Mouse (Mus musculus) myocyte (in vitro differentiated cells): ENCODE measurements at regions not wholly inside any gene's neighbourhood (a gene's known extent, or its start where the extent isn't known, plus 50 kb on each side); places are given as distances from the start of the nearest gene placed in this dataset.

ENCODE experiments used
- CEBPB ChIP-seq: IDR thresholded peaks from 2 replicates; pipeline ENCODE4 v1.6.1; 2011; ENCODE audit warnings: mild to moderate bottlenecking, moderate library complexity; ENCODE audit not compliant: poor library complexity, insufficient read depth, severe bottlenecking
- E2F4 ChIP-seq: IDR thresholded peaks from one replicate; pipeline ENCODE4 v1.6.1; 2011; ENCODE audit warnings: mild to moderate bottlenecking, control low read depth, moderate library complexity; ENCODE audit not compliant: insufficient read depth
- MAX ChIP-seq: IDR thresholded peaks from one replicate; pipeline ENCODE4 v1.6.1; 2011; ENCODE audit warnings: low read depth, mild to moderate bottlenecking, control low read depth
- MYOD1 ChIP-seq, 3 experiments: IDR thresholded peaks; one replicate each; pipeline ENCODE4 v1.6.1; 2011; ENCODE audit warnings: control low read depth in 2 of 3, low read depth in 2 of 3, mild to moderate bottlenecking in 2 of 3, moderate library complexity in 1 of 3; ENCODE audit not compliant: insufficient read length in 2 of 3, control insufficient read depth in 1 of 3
- POLR2A ChIP-seq: IDR thresholded peaks from one replicate; pipeline ENCODE4 v1.6.1; 2011; ENCODE audit warnings: low read depth, mild to moderate bottlenecking, control low read depth, moderate library complexity; ENCODE audit not compliant: insufficient read length
- POLR2AphosphoS2 ChIP-seq: IDR thresholded peaks from one replicate; pipeline ENCODE4 v1.6.1; 2011; ENCODE audit warnings: low read depth, control low read depth; ENCODE audit not compliant: insufficient read length
- TCF3 ChIP-seq: IDR thresholded peaks from one replicate; pipeline ENCODE4 v1.6.1; 2011; ENCODE audit warnings: low read depth, control low read depth; ENCODE audit not compliant: insufficient read length
- USF1 ChIP-seq: IDR thresholded peaks from one replicate; pipeline ENCODE4 v1.6.1; 2011; ENCODE audit warnings: low read depth, mild to moderate bottlenecking, control low read depth, moderate library complexity

GRCm38 (mm10) chr16:55589382-55589956 lies 249.2 kb downstream of the Nfkbiz start:
- TF ChIP-seq POLR2A, result no peak
- no peak for TF ChIP-seq CEBPB
- no peak for TF ChIP-seq USF1
- TF ChIP-seq MYOD1 (IDR thresholded peaks at IDR 0.05; ENCODE audit: control insufficient read depth in 1 of 3, insufficient read length in 2 of 3, low read depth in 2 of 3), result no peak
- TF ChIP-seq POLR2AphosphoS2, result no peak
- TF ChIP-seq TCF3, result no peak
- TF ChIP-seq E2F4, result no peak
- TF ChIP-seq MAX, result no peak
